Mouse (Mus musculus) heart, adult 2 months (tissue): ENCODE data around the gene Ccdc51.

Source experiments
- CTCF ChIP-seq: fragments of 200-600 bp; IDR thresholded peaks from 2 replicates; pipeline ENCODE4 v1.8.1; 2022; ENCODE audit warnings: antibody characterized with exemption, mild to moderate bottlenecking, moderate library complexity
- POLR2A ChIP-seq: fragments of 200-500 bp; IDR thresholded peaks from 2 replicates; pipeline ENCODE4 v1.6.1; 2011; ENCODE audit warnings: mild to moderate bottlenecking, low read depth, low read length, control low read depth; ENCODE audit not compliant: insufficient read depth

DNA sequence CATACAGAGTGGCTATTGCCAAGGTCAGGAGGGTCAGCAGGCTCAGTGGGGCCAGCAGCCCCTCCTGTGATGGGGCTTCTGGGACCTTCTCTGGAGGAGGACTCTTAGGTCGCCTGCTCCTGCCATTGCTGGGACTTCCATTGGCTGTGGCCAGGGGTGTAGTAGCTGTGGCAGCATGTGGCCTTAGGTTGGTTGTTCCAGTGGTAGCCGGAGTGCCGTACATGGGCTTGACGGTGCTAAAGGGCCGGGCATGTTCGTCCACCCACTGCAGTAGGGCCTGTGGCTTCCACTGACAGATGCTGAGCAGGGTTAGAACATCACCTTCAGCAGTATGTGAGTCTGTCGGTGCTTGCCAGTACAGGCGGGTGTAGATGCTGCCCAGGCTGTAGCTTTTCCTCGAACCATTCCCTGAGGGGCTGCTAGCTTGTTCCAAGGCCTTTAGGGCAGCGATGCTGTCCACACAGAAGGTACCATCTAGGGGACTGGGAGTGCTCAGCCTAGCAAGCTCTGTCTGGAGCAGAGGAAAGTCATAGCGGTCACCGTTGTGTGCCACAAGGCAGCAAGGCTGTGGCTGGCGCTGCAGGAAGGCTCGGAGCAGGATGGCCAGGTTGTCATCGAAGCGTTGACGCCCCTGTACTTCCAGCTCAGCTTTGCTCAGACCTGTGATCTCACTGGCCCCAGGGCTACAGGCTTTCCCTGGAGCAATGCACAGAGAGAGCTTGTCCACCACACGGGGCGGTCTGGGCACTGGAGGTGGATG, 24.1 kb upstream of the Ccdc51 start:
- TF ChIP-seq CTCF (no peak), POLR2A (no peak)
